Mouse (Mus musculus) right cerebral cortex, postnatal 14 days (tissue): ENCODE measurements at regions not wholly inside any gene's neighbourhood (a gene's known extent, or its start where the extent isn't known, plus 50 kb on each side); places are given as distances from the start of the nearest gene placed in this dataset.

Experiments
- DNase-seq: peaks from one replicate; pipeline ENCODE4 v3.0.0; 2022

DNA sequence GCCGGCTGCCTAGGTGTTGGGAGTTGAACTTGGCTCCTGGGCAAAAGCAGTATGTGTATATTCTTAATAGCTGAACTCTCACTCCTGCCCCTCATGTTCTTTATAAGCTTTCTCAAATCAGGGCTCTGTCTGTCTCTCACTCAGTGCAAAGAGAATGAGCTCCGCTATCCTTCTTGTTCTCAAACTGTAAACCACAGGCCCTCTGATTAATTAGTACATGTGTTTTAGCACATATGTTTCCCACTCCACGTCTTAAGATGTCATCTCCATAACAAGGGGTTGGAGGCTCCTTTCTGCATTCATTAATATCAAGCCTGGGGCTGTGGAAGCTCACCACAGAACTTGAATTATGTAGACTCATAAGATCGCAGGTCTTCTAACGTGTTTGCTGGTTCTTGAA lies 104.7 kb downstream of the Nsun3 start:
- no peak for DNase-seq

DNA sequence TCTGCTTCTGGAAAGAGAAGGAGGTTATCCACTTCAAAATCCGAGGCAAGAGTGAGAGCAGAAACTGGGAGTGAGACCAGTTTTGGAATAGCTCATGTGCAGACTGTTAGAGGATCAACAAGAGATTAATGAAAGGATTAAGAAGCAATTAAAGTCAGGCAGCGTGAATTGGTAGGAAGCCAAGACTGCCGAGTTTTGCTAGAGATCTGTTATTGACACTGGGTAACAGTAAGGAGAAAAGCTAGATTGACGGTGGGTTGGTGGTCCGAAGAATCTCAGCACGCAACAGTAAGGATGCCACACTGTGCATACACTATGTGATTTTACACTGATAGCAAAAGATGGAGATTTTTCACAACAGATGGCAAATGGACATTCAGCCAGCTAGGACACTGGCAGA lies 109.8 kb downstream of the Nsun3 start:
- DNase-seq: no peak

DNA sequence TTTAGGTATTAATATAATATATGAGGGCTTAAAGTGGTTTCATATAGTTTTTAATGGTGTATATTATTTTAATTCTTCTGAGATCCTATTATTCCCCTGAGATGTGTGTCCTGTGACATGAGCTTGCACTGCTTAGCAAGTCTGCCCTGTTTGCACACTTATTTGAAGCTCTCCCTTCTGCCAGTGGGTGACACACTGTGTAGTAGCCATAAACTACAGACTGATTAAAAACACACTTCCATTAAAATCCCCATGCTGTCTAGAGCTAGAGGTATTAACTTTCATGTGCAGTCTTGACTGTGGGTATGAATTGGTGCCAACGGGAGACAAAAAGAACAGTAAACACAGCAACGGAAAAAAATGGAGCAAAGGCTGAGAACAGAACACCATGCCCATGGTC lies 129.2 kb downstream of the Nsun3 start:
- no peak for DNase-seq

DNA sequence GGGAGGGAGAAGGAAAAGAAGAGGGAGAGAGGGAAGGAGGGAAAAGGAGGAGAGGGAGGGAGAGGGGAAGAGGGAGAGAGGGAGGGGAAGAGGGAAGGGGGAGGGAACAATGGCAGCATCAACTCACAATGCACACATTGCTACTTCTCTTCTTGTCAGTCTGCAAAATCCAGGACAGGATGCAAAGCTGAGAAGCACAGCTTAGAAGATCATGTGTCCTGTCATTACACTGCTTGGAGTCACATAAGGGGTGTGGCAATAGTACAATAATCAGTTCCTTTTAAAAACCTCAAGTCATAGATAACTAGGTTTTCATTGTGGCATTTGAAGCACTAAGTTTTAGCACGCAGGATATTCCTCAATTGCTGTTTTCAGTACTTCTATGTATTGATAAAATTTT lies 132.2 kb downstream of the Nsun3 start:
- no peak for DNase-seq

DNA sequence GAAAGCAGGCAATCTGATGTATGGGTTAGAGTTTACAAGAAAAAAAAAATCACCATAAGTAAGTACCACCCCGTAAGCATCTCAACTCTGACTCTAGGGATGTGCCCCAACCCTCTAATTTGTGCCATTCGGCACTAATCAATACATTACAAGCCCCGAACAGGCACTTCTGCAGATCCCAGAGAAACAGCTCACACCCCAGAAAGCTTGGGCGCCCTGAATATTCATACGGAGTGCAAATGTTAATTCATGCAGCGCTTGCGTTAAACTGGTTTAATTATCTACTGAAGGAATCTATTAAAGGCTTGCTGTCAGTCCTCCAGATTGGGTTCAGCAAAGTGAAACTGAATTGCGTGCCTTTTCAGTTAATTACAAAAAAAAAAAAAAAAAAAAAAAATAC lies 132.8 kb downstream of the Nsun3 start:
- no peak for DNase-seq

DNA sequence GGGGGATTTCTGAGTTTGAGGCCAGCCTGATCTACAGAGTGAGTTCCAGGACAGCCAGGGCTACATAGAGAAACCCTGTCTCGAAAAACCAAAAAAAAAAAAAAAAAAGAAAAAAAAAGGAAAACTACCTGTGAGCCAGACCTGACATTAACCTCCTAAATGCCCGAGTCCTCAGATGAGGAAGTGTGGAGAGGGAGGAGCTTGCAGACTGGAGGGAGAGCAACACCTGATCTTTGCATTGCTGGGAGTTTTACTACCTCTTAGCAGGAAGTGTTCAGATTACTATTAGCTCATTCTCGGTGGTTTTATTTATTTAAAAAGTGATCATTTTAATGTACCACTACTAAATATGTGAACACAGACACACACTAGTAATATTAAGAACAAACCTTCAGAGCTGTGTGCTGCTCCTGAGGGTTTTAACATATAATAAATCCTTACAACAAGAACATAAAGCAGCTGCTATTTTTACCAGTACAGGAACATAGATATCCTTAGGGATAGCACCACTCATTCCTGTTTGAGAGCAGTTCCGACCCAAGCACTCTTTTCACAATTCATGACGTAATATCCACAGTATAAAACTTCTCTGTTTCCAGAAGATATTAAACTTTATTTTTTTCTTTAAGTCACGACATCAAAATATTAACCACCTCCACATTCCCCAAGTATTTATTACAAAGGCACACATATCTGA lies 133.7 kb downstream of the Nsun3 start:
- DNase-seq: no peak

DNA sequence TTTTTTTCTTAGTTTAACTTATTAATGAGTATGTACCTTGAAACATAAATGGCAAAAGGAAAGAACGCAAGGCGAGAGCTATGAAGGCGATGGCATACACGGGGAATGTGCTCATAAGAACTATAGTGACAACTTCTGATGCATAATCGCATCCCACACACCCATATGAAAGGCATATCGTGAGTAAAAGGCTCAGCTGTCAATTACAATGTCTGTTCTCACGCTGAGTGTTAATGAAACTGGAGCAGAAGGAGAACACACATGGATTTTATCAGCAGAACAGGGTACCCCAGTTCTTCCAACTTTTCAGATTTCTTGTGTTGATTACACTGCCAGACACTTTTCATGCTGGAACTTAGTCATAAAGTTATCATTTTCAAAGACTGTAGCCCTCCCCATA lies 135.8 kb downstream of the Nsun3 start:
- no peak for DNase-seq

DNA sequence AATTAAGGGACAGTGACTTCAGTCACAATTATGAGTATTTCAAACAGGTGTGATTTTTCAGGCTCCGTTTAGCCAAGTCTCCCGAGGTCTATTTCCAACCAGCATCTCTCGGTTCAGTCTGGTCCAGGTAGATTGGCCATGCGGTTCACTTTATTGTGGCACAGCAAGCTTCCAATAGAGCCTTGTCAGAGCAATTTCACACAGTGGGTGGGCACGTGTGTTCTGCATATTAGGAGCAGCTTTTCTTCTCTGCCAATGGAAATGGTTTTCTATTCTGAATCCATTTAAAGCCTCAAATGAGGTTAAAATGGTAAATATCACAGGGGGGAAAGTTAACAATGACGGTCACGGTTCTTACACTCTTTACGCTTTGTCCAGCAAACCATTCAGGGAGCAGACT lies 138.3 kb downstream of the Nsun3 start:
- no peak for DNase-seq

DNA sequence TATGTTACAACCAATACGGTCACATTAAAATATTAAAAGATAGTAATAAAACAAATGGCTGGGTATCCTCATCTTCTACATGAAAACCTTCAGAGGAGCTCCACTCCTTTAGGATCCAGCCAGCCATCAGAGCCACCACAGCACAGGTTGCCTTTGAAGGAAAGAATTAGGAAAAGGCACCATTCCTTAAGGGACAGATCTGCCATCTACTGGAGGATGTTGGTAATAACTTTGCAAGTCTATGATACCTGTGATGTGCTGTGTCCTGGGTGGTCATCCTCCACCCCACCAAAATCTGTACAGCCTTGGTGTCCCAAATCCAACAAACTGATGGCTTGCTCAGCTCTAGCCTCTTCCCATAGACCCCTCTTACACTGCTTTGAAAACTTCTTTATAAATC lies 140.5 kb downstream of the Nsun3 start:
- no peak for DNase-seq

DNA sequence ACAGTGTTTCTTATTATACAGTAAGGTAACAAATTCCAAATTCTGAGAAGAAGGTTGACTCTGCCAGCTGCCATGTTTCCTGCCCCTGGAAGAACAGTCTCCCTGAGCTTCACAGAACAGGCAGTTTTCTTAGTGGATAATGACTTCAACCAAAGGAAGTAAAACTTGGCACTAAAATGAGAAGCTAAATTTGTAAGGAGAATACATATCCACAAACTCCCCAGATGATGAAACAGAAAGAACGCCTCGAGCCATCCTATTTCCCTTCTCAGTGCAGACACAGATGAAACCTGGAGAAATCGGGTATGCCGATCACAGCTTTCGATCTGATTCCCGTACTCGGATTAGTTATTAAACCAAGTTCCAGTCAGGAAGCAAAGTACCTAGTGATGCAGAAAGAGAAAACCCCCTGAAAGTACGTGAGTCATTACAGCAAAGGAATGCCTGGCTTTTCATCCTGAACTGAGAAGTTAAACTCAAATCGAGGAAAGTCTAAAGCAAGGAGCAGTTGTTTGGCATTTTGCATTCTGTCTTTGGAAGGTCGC lies 143.7 kb downstream of the Nsun3 start:
- no peak for DNase-seq

DNA sequence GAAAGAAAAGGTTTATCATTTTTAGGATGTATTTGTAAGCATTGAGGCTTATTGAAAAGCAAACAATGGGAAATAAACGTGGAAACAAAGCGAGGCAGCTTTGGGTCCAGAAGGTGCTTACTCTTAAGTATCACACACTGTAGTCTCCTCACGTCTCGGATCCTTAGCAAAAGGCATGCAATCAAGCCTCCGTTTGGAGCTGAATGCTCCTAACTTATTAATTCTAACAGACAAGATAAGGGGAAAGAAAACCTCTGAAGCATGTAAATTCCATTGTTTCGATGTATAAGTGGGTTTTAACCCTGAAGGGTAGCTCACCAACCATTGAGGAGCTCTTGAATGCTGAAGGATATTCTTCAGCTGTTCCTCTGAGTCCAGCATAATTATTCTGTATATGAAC lies 162.7 kb downstream of the Nsun3 start:
- DNase-seq: no peak

DNA sequence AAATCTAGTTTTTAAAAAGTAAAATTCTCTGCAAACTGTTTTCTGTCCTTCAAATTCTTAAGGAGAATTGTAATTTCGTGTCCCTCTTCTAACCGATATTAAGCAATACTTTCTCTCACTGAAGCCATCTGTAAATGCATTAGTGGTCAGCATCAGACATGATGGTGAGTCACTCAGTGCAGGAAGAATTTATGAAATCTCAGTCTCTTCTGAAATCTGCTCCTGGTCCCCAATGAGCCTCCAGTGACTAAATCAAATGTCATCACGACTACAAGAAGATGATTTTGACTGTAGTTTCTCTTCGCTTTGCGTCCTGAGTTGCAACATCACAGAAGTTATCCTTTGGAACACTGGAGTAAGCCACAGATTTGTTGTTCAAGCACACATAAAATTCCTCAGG lies 175.7 kb downstream of the Nsun3 start:
- no peak for DNase-seq

DNA sequence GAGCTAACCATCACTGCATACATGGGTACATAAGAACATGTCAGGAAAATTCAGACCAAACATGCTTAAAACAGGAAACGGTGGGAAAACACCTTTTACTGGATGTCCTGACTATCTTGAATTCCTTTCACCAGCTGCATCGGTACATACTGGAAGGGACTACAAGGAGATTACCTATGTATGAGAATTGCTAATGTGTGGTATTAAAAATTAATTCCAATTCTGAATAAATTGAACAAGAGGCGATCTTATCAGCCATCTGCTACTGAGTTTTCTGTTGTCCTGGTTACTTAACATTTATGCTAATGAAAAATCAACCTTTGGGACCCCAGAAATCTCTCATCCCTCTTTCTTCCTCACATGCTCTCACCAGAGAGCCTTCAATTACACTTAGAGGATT lies 178.0 kb downstream of the Nsun3 start:
- no peak for DNase-seq

DNA sequence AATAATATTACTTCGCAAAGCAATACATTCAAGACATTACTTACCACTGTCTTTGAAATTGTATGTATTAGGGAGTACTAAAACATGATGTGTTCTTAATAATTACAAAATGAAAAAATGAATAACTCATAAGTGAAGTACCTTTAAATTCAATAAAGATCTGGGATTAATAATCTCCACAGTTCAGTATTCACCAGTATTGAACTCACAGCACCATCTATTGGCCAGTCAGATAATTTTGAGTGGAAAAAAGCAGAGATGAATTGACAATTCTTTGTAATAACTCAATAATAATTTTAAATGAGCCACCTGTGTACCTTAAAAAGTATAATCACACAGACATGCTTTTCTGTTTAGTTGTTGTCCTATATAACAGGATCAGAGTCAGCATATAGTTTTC lies 180.7 kb downstream of the Nsun3 start:
- DNase-seq: no peak

DNA sequence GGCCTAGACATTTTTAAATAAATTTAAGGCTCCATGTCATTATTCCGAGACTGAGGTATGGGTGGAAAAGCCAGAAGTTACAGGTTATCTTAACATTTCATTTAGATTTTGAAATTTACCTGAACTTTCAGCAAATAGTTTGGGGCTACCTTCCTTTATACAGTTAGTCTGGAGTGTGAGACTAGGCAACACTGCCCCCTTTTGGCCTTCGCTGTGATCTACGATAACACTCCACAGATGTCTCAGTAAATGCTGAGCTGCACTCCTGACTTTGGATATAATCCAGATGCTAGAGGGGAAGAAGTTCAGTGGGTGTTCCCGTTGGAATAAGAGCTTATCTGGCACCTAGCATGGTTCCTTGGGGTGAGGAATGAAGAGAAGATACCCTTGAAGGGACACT lies 224.6 kb downstream of the Nsun3 start:
- peak; percentile 49 for DNase-seq

DNA sequence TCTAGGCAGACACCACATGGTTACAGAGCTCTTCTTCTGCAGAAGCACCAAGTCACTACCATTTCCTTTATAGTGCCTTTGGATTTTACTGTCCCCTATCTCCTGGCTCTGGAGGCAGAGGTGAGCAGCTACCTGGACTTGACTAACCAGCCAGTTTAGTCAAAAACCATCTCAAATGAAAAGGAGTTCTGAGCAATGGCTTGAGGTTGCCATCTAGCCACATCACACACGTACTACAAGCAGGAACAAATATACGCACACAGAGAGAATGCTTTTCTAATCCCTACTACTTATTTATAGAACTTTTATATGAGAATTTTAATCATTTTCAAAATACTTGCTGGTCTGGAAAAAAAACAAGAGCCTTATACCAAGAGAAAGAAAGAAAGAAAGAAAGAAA lies 243.5 kb downstream of the Nsun3 start:
- no peak for DNase-seq

DNA sequence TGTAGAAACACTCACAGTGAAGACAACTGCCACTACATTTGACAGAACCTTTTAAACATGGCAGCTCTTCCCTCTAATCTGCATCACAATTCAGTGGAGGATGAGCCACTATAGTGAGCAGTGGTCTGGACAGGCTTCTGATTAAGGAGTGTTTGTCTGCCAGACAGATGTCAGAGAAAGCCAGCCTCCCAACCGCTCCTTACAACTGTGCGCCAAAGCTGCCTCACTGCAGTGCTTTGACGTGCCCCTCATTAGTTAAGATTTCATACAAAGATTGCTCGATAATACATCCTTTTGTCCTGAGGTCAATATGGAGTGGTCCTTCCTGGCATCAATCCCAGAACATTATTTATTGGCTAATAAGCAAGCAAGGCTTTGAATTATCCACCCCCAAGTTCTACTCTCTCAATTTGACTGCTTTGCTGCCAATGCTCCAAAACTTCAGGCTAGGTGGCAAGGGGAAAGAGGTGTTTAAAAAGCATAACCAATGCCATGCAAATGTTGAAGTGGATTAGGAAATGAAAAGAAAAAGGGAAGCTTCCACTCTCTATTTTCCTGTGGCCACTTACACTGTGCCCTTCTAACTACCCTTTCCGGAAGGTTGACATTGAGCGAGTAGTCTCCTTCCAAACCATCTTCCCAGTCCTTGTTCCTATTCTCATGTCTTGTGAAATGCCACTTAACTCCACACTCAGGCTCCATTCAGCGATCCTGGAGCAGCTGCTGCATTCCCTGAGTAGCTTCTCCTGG lies 248.7 kb downstream of the Nsun3 start:
- no peak for DNase-seq

DNA sequence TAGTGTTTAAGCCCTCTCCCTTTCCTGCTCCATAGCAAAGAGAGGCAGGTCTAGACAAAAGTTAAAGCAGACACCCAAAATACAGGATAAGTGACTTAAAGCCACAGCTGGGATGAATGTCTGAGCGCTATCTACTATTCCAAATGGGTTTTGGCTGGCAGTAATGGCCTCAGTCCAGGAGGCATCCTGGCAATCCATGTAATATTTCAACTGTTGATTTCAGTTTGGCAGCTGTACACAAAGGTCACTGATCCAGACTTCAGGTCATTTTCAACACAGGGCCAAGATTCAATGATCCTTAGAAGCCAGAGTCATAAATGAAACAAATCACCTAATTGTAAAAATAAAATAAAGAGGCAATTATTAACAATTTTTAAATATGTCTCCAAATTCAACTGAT lies 277.3 kb downstream of the Nsun3 start:
- DNase-seq: no peak

DNA sequence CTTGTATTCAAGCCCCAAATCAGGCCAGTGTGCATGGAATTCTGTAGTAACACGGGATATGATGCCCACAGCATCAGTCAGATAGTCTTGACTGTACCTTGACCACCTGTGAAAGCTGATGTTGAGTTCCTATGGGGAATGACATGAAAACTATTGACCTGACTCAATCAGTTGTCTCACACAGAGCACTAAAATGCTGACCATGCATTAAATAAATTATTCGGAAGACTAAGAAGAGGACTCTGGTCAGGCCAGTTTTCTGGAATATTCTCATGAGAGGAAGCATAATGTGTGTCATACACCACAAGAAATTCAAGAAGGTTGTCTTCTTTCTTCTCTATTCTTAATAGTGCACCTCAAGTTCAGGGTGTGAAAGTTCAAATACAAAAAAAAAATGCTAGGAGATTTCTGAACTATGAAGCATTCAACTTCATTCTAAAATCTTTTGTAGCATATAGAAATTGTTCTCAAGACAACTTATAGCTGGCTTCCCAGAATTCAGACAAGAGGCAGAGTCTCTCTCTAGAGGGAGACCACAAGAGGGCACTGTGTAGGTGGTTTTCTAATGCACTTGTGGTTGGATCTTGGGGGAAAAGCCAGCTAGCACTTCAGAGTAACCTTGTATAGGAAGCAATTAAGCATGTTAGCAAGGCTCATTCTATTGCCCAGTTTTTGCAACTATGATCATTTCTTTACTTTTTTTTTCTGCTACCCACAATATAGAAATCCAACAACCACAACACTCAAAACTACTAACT lies 279.7 kb downstream of the Nsun3 start:
- peak; percentile 22 for DNase-seq

DNA sequence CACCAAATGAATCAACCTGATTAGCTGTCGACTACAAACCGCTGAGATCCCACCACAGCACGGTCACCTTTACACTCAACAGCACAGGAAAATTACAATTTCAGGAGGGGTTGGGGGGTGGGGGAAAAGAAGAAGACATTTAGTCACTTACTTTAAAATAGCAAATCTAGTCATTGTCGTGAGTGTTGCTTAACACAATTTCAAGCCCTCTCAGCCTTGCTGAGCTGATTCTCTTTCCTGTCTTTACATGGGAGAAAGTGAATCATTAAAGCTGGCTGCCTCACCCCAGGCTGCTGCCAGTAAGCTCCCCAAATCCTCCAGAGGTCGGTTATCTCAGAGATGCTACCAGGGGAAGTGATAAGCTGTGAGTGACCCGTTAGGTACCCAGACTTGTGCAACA lies 285.7 kb downstream of the Nsun3 start:
- no peak for DNase-seq

DNA sequence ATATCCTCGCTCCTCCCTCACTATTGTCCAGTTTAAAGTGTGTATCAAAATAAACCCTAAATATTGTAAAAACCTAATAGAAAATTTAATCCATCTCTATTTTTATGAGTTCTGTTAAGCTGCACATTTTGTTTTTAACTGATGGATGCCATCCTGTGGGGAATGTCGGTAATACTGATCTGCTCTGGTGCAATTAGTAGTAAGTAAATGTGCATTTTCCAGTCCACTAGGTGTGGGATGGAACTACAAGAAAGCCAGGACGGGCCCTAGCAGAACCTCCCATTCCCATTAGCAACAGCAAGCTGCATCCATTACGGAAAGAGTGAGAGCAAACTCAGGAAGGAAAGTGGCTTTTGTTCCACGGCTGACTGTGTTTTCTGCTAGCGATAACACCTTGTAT lies 286.3 kb downstream of the Nsun3 start:
- DNase-seq: peak; percentile 15

DNA sequence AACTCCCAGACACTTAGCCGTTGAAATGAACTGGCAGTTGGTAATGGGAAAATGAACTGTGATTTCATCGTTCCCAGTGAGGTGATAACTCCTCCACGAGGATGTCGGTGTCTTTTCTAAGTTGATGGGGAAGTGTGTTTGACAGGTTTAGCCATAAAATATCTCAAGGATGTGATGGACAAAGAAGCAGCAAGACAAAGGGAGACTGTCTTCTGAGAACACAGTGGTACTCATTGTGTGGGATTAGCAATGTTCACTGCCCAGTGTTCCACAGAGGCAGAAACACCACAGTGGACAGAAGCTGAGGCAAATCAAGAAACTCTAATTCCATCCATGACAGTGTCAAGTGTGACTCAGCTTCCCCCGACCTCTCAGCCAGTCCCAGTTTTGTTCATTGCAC lies 287.9 kb downstream of the Nsun3 start:
- DNase-seq: no peak

DNA sequence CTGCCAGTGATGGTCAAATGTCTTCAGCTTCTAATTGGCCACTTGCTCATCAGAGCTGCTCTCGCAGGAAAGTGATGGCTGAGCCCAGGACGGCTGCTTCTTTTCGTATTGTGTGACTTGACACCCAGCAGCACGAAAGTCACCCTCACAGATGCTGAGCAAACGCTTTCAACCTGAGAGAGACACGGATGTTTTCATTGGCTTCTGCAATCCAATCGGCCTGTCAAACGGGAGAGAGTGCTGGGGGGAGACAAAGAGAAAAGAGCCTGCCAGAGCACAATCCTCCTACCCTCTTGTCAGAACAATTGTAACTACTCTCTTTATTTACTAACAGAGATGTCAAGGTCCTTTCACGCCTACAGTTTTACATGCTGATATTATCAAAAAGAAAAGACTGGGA lies 289.9 kb downstream of the Nsun3 start:
- DNase-seq: no peak

DNA sequence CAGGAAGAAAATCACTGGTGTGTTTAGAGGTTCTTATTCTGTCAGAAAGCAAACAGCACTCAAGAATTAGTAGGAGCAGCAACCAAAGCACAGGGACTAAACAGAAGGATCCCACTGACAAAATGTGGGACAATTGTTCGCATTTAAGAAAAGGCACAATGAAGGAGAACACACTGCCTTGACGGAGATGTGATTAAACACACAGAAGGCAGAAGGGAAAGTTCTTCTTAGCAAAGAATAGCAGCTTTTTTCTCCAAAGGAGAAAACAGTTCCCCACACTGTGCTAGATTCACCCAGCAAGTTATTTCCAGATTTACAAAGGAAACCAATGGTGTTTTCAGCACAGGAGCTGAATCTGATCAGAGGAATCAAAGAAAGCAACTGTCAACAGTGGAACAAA lies 316.5 kb downstream of the Nsun3 start:
- DNase-seq: no peak
